Mouse (Mus musculus) right cerebral cortex, postnatal 4 days (tissue): ENCODE data around the gene Oaz1.
"Not testable (repeated sequence)": the region's sequence is repeated elsewhere in the genome, so short reads cannot be mapped to it uniquely, and the experiment has no call there.

Experiments
- DNase-seq: peaks from one replicate; pipeline ENCODE4 v3.0.0-alpha.2; 2022

Gene Oaz1

GRCm38 (mm10) chr10:80802996-80803395 lies 23.5 kb upstream of the Oaz1 start:
- DNase-seq = no peak

GRCm38 (mm10) chr10:80804340-80804739 lies 22.1 kb upstream of the Oaz1 start:
- no peak for DNase-seq

GRCm38 (mm10) chr10:80804916-80805315 lies 21.5 kb upstream of the Oaz1 start, which contains the start of gene Amh:
Gene Amh, plus strand, starts transcription at chr10:80805243.
- DNase-seq = no peak

GRCm38 (mm10) chr10:80805322-80805721 lies 21.1 kb upstream of the Oaz1 start:
- no peak for DNase-seq

- DNase-seq = peak; percentile 83
Measured at GRCm38 (mm10) chr10:80805925-80806324, 20.5 kb upstream of the Oaz1 start.

GRCm38 (mm10) chr10:80806341-80807056 lies 20.0 kb upstream of the Oaz1 start:
- no peak for DNase-seq

GRCm38 (mm10) chr10:80807057-80807627 lies 19.3 kb upstream of the Oaz1 start:
- peak; percentile 77 for DNase-seq

GRCm38 (mm10) chr10:80808099-80808984 lies 18.1 kb upstream of the Oaz1 start:
- DNase-seq = no peak

- DNase-seq = no peak
Measured at GRCm38 (mm10) chr10:80808985-80809632, 17.3 kb upstream of the Oaz1 start.

GRCm38 (mm10) chr10:80810084-80810483 lies 16.4 kb upstream of the Oaz1 start:
- no peak for DNase-seq

- DNase-seq = no peak
Measured at GRCm38 (mm10) chr10:80812391-80813041, 13.9 kb upstream of the Oaz1 start.

GRCm38 (mm10) chr10:80813366-80813765 lies 13.1 kb upstream of the Oaz1 start, which contains the start of gene Jsrp1:
Gene Jsrp1, minus strand, starts transcription at chr10:80813498.
- DNase-seq = no peak

- no peak for DNase-seq
Measured at GRCm38 (mm10) chr10:80814800-80815199, 11.7 kb upstream of the Oaz1 start.

- not testable (repeated sequence) for DNase-seq
Measured at GRCm38 (mm10) chr10:80816303-80816702, 10.2 kb upstream of the Oaz1 start.

GRCm38 (mm10) chr10:80817164-80817563 lies 9.3 kb upstream of the Oaz1 start:
- DNase-seq = no peak

GRCm38 (mm10) chr10:80817955-80818354 lies 8.5 kb upstream of the Oaz1 start:
- DNase-seq = not testable (repeated sequence)

- DNase-seq = no peak
Measured at GRCm38 (mm10) chr10:80818599-80819281, 7.7 kb upstream of the Oaz1 start.

- DNase-seq = no peak
Measured at GRCm38 (mm10) chr10:80819406-80819805, 7.0 kb upstream of the Oaz1 start.

- DNase-seq = no peak
Measured at GRCm38 (mm10) chr10:80821991-80822390, 4.5 kb upstream of the Oaz1 start.

- no peak for DNase-seq
Measured at GRCm38 (mm10) chr10:80822528-80822927, 3.9 kb upstream of the Oaz1 start.

GRCm38 (mm10) chr10:80823316-80823715 lies 3.1 kb upstream of the Oaz1 start:
- DNase-seq = no peak
